Mouse (Mus musculus) lung, postnatal 0 days (tissue): ENCODE data around the gene Ppp1r14d. TPM values are rescaled to one million over a fixed set of nuclear protein-coding genes. Genes with fewer than 3 reads are reported as not detected.

Experiments
- ATAC-seq: fragments of 200-750 bp; cut with Nextera tagmentation; 2 replicates; pipeline ENCODE4 v1.8.0; 2017; ENCODE audit warnings: moderate library complexity
- DNase-seq: peaks from one replicate; pipeline ENCODE4 v3.0.0-alpha.2; 2016; ENCODE audit warnings: low spot score
- H3K27ac ChIP-seq: fragments of 300-500 bp; sonication (generic); 2 replicates; pipeline ENCODE4 v1.5.1; 2014; ENCODE audit warnings: antibody characterized with exemption, mild to moderate bottlenecking, low read length, mixed read lengths
- H3K27me3 ChIP-seq: fragments of 300-500 bp; sonication (generic); replicated peaks from 2 replicates; pipeline ENCODE4 v1.6.1; 2014; ENCODE audit warnings: low read length, mixed read lengths; ENCODE audit not compliant: insufficient read depth
- H3K36me3 ChIP-seq: fragments of 300-500 bp; sonication (generic); 2 replicates; pipeline ENCODE4 v1.6.1; 2014; ENCODE audit warnings: low read length, mixed read lengths; ENCODE audit not compliant: insufficient read depth
- H3K4me1 ChIP-seq: fragments of 300-500 bp; sonication (generic); 2 replicates; pipeline ENCODE4 v1.6.1; 2014; ENCODE audit warnings: antibody characterized with exemption, low read depth, low read length, mixed read lengths; ENCODE audit not compliant: insufficient read depth
- H3K4me2 ChIP-seq: fragments of 300-500 bp; sonication (generic); replicated peaks from 2 replicates; pipeline ENCODE4 v1.6.1; 2014; ENCODE audit warnings: low read depth, mild to moderate bottlenecking, low read length, moderate library complexity, mixed read lengths
- H3K4me3 ChIP-seq: fragments of 300-500 bp; sonication (generic); 2 replicates; pipeline ENCODE4 v1.5.1; 2014; ENCODE audit warnings: low read depth, low read length
- H3K9ac ChIP-seq: fragments of 300-500 bp; sonication (generic); replicated peaks from 2 replicates; pipeline ENCODE4 v1.6.1; 2014; ENCODE audit warnings: low read depth, mild to moderate bottlenecking
- H3K9me3 ChIP-seq: fragments of 300-500 bp; sonication (generic); 2 replicates; pipeline ENCODE4 v1.6.1; 2016; ENCODE audit warnings: low read length, mixed read lengths
- CTCF ChIP-seq: IDR thresholded peaks from 2 replicates; pipeline ENCODE4 v1.5.1; 2016; ENCODE audit warnings: antibody characterized with exemption, mild to moderate bottlenecking
- EP300 ChIP-seq: IDR thresholded peaks from 2 replicates; pipeline ENCODE4 v1.6.1; 2016; ENCODE audit warnings: antibody characterized with exemption, mild to moderate bottlenecking, control low read depth
- WGBS: fragments of 180-500 bp; shearing (Covaris S2); extraction: QIAGEN DNeasy Blood & Tissue Kit; methylation state at CpG from one replicate; pipeline ENCODE4 v1.1.7; 2014; 5-methylcytosine and 5-hydroxymethylcytosine counted together
- polyA plus RNA-seq: library from polyadenylated mRNA; unstranded; fragments of >200 nt; fragmentation: Nextera tagmentation; extraction: Ambion mirVana; gene quantifications from 2 replicates; pipeline ENCODE4 v1.2.1, GENCODE M21; 2015

The Ppp1r14d gene
- polyA plus RNA-seq, 1 experiment from 2014 or later = 2.1 TPM

GRCm38 (mm10) chr2:119263813-119264212 is 34.1 kb upstream of the Ppp1r14d start:
- no peak overlapping the region for H3K9ac ChIP-seq
- no peak for TF ChIP-seq CTCF
- TF ChIP-seq EP300 = no peak
- no peaks in the 10 kb centered on the region for H3K36me3 ChIP-seq
- H3K27me3 ChIP-seq = no peaks in the 10 kb centered on the region
- no peak overlapping the region for H3K4me3 ChIP-seq
- H3K9me3 ChIP-seq = no peaks in the 10 kb centered on the region
- H3K4me2 ChIP-seq = no peak overlapping the region
- 0 out of 2 replicates have a peak, but pooled peaks cover 3% of the 10 kb centered on the region for H3K4me1 ChIP-seq
- no peak for DNase-seq
- no peak overlapping the region for H3K27ac ChIP-seq
- 64% methylated on average over 5 of the region's 5 CpGs for WGBS
- ATAC-seq = no peak

GRCm38 (mm10) chr2:119262978-119263377 is 33.3 kb upstream of the Ppp1r14d start:
- Histone ChIP-seq H3K27me3 (no peaks in the 10 kb centered on the region), H3K27ac (no peak overlapping the region), H3K9ac (no peak overlapping the region), H3K9me3 (no peaks in the 10 kb centered on the region), H3K4me3 (no peak overlapping the region), H3K36me3 (no peaks in the 10 kb centered on the region), H3K4me2 (peak overlapping the region; percentile 11; the same call in 1 of the 2 replicates), H3K4me1 (0 out of 2 replicates have a peak, but pooled peaks cover 3% of the 10 kb centered on the region)
- TF ChIP-seq CTCF (no peak), EP300 (no peak)
- 13% methylated on average over 8 of the region's 8 CpGs for whole genome bisulfite sequencing
- peak; percentile 88 for DNase-seq
- ATAC-seq = peak; percentile 94

- Histone ChIP-seq H3K27ac (no peak overlapping the region), H3K4me2 (no peak overlapping the region), H3K27me3 (no peaks in the 10 kb centered on the region), H3K9me3 (no peaks in the 10 kb centered on the region), H3K4me1 (0 out of 2 replicates have a peak, but pooled peaks cover 3% of the 10 kb centered on the region), H3K36me3 (no peaks in the 10 kb centered on the region), H3K9ac (no peak overlapping the region), H3K4me3 (no peak overlapping the region)
- DNase-seq (peak; percentile 28), ATAC-seq (peak; percentile 25; the same call in 1 of the 2 replicates)
- 3% methylated on average over 2 of the region's 2 CpGs for WGBS
- TF ChIP-seq CTCF = no peak
- no peak for TF ChIP-seq EP300
These were observed 31.6 kb upstream of the Ppp1r14d start for GRCm38 (mm10) chr2:119261326-119261725.

- Histone ChIP-seq H3K4me1 (0 out of 2 replicates have a peak, but pooled peaks cover 3% of the 10 kb centered on the region), H3K27ac (no peak overlapping the region), H3K4me2 (no peak overlapping the region), H3K9ac (no peak overlapping the region), H3K36me3 (no peaks in the 10 kb centered on the region), H3K27me3 (no peaks in the 10 kb centered on the region), H3K9me3 (no peaks in the 10 kb centered on the region), H3K4me3 (no peak overlapping the region)
- ATAC-seq (no peak), DNase-seq (no peak)
- WGBS = 67% methylated on average over 1 of the region's 1 CpGs
- TF ChIP-seq CTCF (no peak), EP300 (no peak)
These were observed 30.8 kb upstream of the Ppp1r14d start for GRCm38 (mm10) chr2:119260518-119260917.

- TF ChIP-seq EP300 (no peak), CTCF (no peak)
- no peaks in the 10 kb centered on the region for H3K36me3 ChIP-seq
- H3K4me3 ChIP-seq = no peak overlapping the region
- 28% methylated on average over 7 of the region's 7 CpGs for WGBS
- no peak overlapping the region for H3K9ac ChIP-seq
- H3K9me3 ChIP-seq = no peaks in the 10 kb centered on the region
- no peak overlapping the region for H3K4me2 ChIP-seq
- DNase-seq (no peak), ATAC-seq (no peak)
- no peak overlapping the region for H3K27ac ChIP-seq
- H3K4me1 ChIP-seq = no peaks in the 10 kb centered on the region
- H3K27me3 ChIP-seq = no peaks in the 10 kb centered on the region
These were observed 25.3 kb upstream of the Ppp1r14d start for GRCm38 (mm10) chr2:119254976-119255375.

GRCm38 (mm10) chr2:119250826-119251478 is 21.2 kb upstream of the Ppp1r14d start:
- peak; percentile 73 for ATAC-seq
- Histone ChIP-seq H3K27me3 (no peaks in the 10 kb centered on the region), H3K4me3 (no peak overlapping the region), H3K4me2 (peak overlapping the region; percentile 25; the same call in 1 of the 2 replicates), H3K27ac (peak overlapping the region; percentile 55), H3K9me3 (no peaks in the 10 kb centered on the region), H3K36me3 (no peaks in the 10 kb centered on the region), H3K9ac (no peak overlapping the region), H3K4me1 (no peaks in the 10 kb centered on the region)
- peak; percentile 95 for TF ChIP-seq CTCF
- TF ChIP-seq EP300 = peak; percentile 46
- DNase-seq = peak; percentile 92
- 11% methylated on average over 11 of the region's 11 CpGs for WGBS
